Mouse (Mus musculus) lung, embryonic 16.5 days (tissue): ENCODE data around the gene Gm42421. TPM values are rescaled to one million over a fixed set of nuclear protein-coding genes. Genes with fewer than 3 reads are reported as not detected.

Experiments used
- ATAC-seq: fragments of 200-750 bp; cut with Nextera tagmentation; 2 replicates; pipeline ENCODE4 v1.8.0; 2017; ENCODE audit warnings: low read depth, mild to moderate bottlenecking, moderate library complexity
- H3K27ac ChIP-seq: fragments of 300-500 bp; sonication (generic); 2 replicates; pipeline ENCODE4 v1.5.1; 2014; ENCODE audit warnings: mild to moderate bottlenecking, control low read depth, low read length
- H3K27me3 ChIP-seq: fragments of 300-500 bp; sonication (generic); 2 replicates; pipeline ENCODE4 v1.6.1; 2014; ENCODE audit warnings: low read depth, low read length, mixed read lengths; ENCODE audit not compliant: control insufficient read depth, insufficient read depth
- H3K36me3 ChIP-seq: fragments of 300-500 bp; sonication (generic); 2 replicates; pipeline ENCODE4 v1.6.1; 2014; ENCODE audit warnings: low read length; ENCODE audit not compliant: control insufficient read depth, insufficient read depth
- H3K4me1 ChIP-seq: fragments of 300-500 bp; sonication (generic); replicated peaks from 2 replicates; pipeline ENCODE4 v1.6.1; 2014; ENCODE audit warnings: low read length, mixed read lengths; ENCODE audit not compliant: control insufficient read depth, insufficient read depth
- H3K4me2 ChIP-seq: fragments of 300-500 bp; sonication (generic); 2 replicates; pipeline ENCODE4 v1.6.1; 2014; ENCODE audit warnings: low read depth, low read length, control low read depth
- H3K4me3 ChIP-seq: fragments of 300-500 bp; sonication (generic); 2 replicates; pipeline ENCODE4 v1.5.1; 2014; ENCODE audit warnings: mild to moderate bottlenecking, low read length, control low read depth
- H3K9ac ChIP-seq: fragments of 300-500 bp; sonication (generic); 2 replicates; pipeline ENCODE4 v1.6.1; 2014; ENCODE audit warnings: low read length, control low read depth
- H3K9me3 ChIP-seq: fragments of 300-500 bp; sonication (generic); 2 replicates; pipeline ENCODE4 v1.6.1; 2016; ENCODE audit warnings: low read length; ENCODE audit not compliant: control insufficient read depth
- whole genome bisulfite sequencing: fragments of 180-500 bp; shearing (Covaris S2); extraction: QIAGEN DNeasy Blood & Tissue Kit; methylation state at CpG from one replicate; pipeline ENCODE4 v1.1.7; 2014; 5-methylcytosine and 5-hydroxymethylcytosine counted together
- polyA plus RNA-seq: library from polyadenylated mRNA; unstranded; fragments of >200 nt; fragmentation: Nextera tagmentation; extraction: Ambion mirVana; gene quantifications from 2 replicates; pipeline ENCODE4 v1.2.1, GENCODE M21; 2015

The Gm42421 gene
- polyA plus RNA-seq, 1 experiment from 2014 or later, result not detected

GRCm38 (mm10) chr5:143908926-143909325 lies 19.0 kb upstream of the Gm42421 start:
- no peak for ATAC-seq
- H3K27me3 ChIP-seq, result no peaks in the 10 kb centered on the region
- WGBS, result 1% methylated on average over 9 of the region's 9 CpGs

DNA sequence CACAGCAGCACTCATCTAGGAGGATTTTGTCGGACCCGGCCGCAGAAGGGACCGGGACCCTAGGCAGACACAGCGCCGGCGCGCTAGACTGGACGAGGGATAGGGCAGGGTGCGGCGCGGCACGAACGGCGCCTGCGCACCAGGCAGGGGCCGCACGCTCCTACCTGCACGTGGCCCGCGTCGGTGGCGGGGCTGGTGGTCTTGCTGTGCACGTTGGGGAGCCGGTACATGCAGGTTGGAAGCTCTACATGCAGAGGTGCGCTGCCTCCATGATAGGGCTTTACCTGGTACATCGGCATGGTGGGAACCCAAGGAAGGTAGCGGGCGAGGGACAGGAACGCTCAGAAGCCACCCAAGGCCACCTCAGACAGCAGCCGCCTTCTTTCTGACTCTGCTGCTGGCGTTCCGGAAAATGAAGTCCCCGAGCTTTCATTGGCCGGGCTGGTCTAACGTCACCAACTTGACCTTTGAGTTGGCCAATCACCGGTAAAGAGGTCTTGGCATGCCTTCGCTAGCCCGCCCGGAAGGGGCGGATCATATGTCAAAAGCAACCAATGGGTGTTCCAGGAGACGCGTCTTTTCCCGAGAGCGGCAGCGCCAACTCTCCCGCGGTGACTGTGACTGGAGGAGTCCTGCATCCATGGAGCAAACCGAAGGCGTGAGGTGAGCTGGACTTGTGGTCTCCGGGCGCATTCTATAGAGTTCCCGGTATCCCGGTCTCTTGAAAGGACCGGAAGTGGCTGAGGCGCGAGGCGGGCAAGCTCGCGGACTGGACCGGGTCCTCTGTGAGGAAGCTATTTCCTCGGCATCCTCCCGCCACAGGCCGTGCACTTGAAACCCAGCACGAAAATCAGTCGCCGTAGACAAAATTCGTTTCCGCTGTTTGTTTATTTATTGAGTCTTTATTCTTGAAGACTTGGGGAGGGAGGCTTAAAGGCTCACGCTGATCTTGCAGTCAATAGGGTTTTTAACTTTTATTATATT lies 18.3 kb upstream of the Gm42421 start, which contains the start of the genes Aimp2 and Pms2:
TSS of gene Aimp2 (minus strand) at position 431 of the 984 bp plus-strand sequence.
TSS of gene Pms2 (plus strand) at position 548 of the 984 bp plus-strand sequence.
- Histone ChIP-seq H3K4me1 (peaks cover 20% of the 10 kb centered on the region), H3K9ac (peak within 1 kb of the TSS; percentile 76), H3K4me2 (peak within 1 kb of the TSS; percentile 82), H3K27me3 (no peaks in the 10 kb centered on the region), H3K27ac (peak within 1 kb of the TSS; percentile 93), H3K4me3 (peak within 1 kb of the TSS; percentile 68), H3K9me3 (no peaks in the 10 kb centered on the region), H3K36me3 (peaks cover 7% of the 10 kb centered on the region; the same call in 1 of the 2 replicates)
- under 1% methylated on average over 70 of the region's 70 CpGs for WGBS
- ATAC-seq, result peak; percentile 100

More at GRCm38 (mm10) chr5:143908926-143909325, 19.0 kb upstream of the Gm42421 start:
- Histone ChIP-seq H3K9ac (peak overlapping the region; percentile 76), H3K9me3 (no peaks in the 10 kb centered on the region), H3K4me1 (peaks cover 20% of the 10 kb centered on the region), H3K4me2 (peak overlapping the region; percentile 76), H3K27ac (peak overlapping the region; percentile 93), H3K4me3 (peak overlapping the region; percentile 68), H3K36me3 (peaks cover 9% of the 10 kb centered on the region)

- no peak overlapping the region for H3K4me3 ChIP-seq
- no peak for ATAC-seq
- no peaks in the 10 kb centered on the region for H3K9me3 ChIP-seq
- H3K27ac ChIP-seq, result no peak overlapping the region
- no peak overlapping the region for H3K4me2 ChIP-seq
- no peaks in the 10 kb centered on the region for H3K27me3 ChIP-seq
- H3K36me3 ChIP-seq, result peaks cover 18% of the 10 kb centered on the region
- peaks cover under 1% of the 10 kb centered on the region; the same call in 1 of the 2 replicates for H3K4me1 ChIP-seq
- 94% methylated on average over 9 of the region's 9 CpGs for WGBS
- no peak overlapping the region for H3K9ac ChIP-seq
Observed at GRCm38 (mm10) chr5:143916221-143916620, 11.8 kb upstream of the Gm42421 start.

GRCm38 (mm10) chr5:143917418-143917817 lies 10.6 kb upstream of the Gm42421 start:
- Histone ChIP-seq H3K27ac (no peak overlapping the region), H3K4me3 (no peak overlapping the region), H3K36me3 (peaks cover 24% of the 10 kb centered on the region), H3K4me2 (no peak overlapping the region), H3K4me1 (no peaks in the 10 kb centered on the region), H3K27me3 (no peaks in the 10 kb centered on the region), H3K9me3 (no peaks in the 10 kb centered on the region), H3K9ac (no peak overlapping the region)
- ATAC-seq, result no peak; the same call in 1 of the 2 replicates
- WGBS, result 45% methylated on average over 5 of the region's 5 CpGs

DNA sequence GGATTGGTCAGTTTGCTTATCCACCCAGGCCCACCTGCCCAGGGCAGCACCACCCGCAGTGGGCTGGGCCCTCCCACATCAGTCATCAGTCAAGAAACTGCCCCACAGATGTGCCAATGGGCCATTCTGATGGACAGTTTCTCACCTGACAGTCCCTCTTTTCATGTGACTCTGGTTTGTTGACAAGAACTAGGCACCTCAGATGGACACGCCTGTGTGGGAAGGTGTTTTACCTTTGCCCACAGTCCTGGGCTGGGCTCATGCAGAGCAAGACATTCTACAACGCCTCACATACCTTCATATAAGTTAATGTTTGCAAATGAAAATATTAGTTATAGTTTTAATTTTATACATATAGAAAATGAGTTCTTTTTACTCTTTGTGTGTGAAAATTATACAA lies 9.9 kb upstream of the Gm42421 start:
- H3K4me2 ChIP-seq, result no peak overlapping the region
- no peak for ATAC-seq
- peaks cover 26% of the 10 kb centered on the region for H3K36me3 ChIP-seq
- no peaks in the 10 kb centered on the region for H3K9me3 ChIP-seq
- no peaks in the 10 kb centered on the region for H3K27me3 ChIP-seq
- no peak overlapping the region for H3K27ac ChIP-seq
- WGBS, result 89% methylated on average over 3 of the region's 3 CpGs
- H3K9ac ChIP-seq, result no peak overlapping the region
- H3K4me1 ChIP-seq, result no peaks in the 10 kb centered on the region
- no peak overlapping the region for H3K4me3 ChIP-seq

- Histone ChIP-seq H3K9me3 (no peaks in the 10 kb centered on the region), H3K4me1 (no peaks in the 10 kb centered on the region), H3K4me3 (no peak overlapping the region), H3K36me3 (peaks cover 39% of the 10 kb centered on the region), H3K27me3 (no peaks in the 10 kb centered on the region), H3K9ac (no peak overlapping the region), H3K4me2 (no peak overlapping the region), H3K27ac (no peak overlapping the region)
- ATAC-seq, result no peak
- 84% methylated on average over 6 of the region's 6 CpGs for WGBS
Observed at GRCm38 (mm10) chr5:143924781-143925452, 3.1 kb upstream of the Gm42421 start.

DNA sequence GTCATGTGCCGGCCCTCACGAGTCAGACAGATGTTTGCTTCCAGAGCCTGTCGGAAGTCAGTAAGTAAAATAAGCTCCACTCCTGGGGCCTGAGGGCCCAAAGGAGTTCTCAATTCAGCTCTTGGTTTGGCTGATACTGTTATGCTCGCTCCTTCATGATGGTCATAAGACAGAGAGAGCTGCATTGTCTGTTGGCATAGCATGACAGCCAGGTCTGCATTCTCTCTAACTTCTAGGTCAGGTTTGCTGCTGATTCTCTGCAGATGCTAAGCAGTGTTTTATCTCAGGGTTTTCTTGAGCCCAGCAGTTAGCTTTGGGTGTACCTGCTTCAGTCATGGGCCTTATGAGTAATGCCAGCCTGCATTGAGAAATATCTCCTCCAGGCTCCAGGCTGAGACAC lies 1.3 kb downstream of the Gm42421 start:
- 83% methylated on average over 4 of the region's 4 CpGs for WGBS
- Histone ChIP-seq H3K9me3 (no peaks in the 10 kb centered on the region), H3K4me1 (no peaks in the 10 kb centered on the region), H3K4me3 (no peak overlapping the region), H3K9ac (no peak overlapping the region), H3K36me3 (peaks cover 36% of the 10 kb centered on the region), H3K27ac (no peak overlapping the region), H3K4me2 (no peak overlapping the region), H3K27me3 (no peaks in the 10 kb centered on the region)
- no peak for ATAC-seq

DNA sequence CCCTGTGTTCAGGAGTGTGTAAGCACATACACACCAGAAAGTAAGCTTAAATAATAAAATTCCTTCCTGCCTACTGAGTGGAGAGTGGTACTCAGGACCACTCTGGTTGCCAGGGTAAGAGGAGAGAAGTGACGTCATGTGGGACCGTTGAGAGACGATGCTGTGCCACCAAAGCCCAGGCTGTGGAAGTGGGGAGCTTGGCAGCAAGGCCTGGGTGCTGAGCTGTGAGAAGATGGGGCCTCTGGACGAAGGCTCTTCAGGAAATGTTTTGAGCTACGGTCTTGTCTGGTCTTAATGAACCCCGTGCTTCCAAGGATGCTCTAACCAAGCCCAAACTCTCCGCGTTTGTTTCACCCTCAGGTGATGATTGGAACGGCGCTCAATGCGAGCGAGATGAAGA lies 2.7 kb downstream of the Gm42421 start:
- Histone ChIP-seq H3K4me1 (no peaks in the 10 kb centered on the region), H3K4me2 (no peak overlapping the region), H3K9ac (no peak overlapping the region), H3K4me3 (no peak overlapping the region), H3K27ac (no peak overlapping the region), H3K36me3 (peaks cover 26% of the 10 kb centered on the region), H3K27me3 (no peaks in the 10 kb centered on the region), H3K9me3 (no peaks in the 10 kb centered on the region)
- 86% methylated on average over 12 of the region's 12 CpGs for WGBS
- no peak for ATAC-seq
